Mouse (Mus musculus): Measurements from ENCODE around the gene Xrcc2. TPM values are rescaled to one million over a fixed set of nuclear protein-coding genes. Genes with fewer than 3 reads are reported as not detected.

The Xrcc2 gene
- polyA plus RNA-seq, 1 experiment from 2014 or later, result 10.4 TPM

- H3K4me1 ChIP-seq, result no peaks in the 10 kb centered on the region
- H3K36me3 ChIP-seq, result no peaks in the 10 kb centered on the region
- no peak overlapping the region for H3K27ac ChIP-seq
- H3K4me2 ChIP-seq, result no peak overlapping the region
- H3K4me3 ChIP-seq, result no peak overlapping the region
- no peaks in the 10 kb centered on the region for H3K27me3 ChIP-seq
- 75% methylated on average over 9 of the region's 9 CpGs for WGBS
- no peak for ATAC-seq (ENCODE audit: borderline replicate concordance, extremely low read depth, low FRiP score, low TSS enrichment)
- H3K9me3 ChIP-seq, result no peaks in the 10 kb centered on the region
- no peak overlapping the region for H3K9ac ChIP-seq
These were observed 38.9 kb downstream of the Xrcc2 start for GRCm38 (mm10) chr5:25666684-25667083.

DNA sequence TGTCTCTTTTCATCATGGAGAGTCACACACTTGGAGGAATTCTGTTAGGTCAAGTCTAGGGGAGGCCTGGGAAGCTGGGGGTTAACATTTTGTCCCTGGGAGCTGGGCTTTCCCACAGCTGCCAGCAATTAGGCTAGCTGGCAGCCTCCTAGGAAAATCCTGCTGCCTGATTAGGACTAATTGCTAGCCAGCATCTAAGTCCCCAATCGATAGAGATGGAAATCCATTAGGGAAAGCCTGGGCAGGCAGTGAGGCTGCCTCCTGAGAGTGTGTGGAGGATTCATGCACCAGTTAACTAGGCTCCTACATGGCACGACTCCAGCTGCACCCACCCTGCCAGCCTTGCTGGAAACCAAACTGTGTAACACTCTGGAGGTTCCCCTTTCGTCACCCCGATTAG is 39.5 kb downstream of the Xrcc2 start:
- no peak overlapping the region for H3K27ac ChIP-seq
- no peak overlapping the region for H3K4me3 ChIP-seq
- H3K4me1 ChIP-seq, result no peaks in the 10 kb centered on the region
- no peak for ATAC-seq (ENCODE audit: borderline replicate concordance, extremely low read depth, low FRiP score, low TSS enrichment)
- no peaks in the 10 kb centered on the region for H3K27me3 ChIP-seq
- H3K36me3 ChIP-seq, result no peaks in the 10 kb centered on the region
- H3K4me2 ChIP-seq, result no peak overlapping the region
- H3K9me3 ChIP-seq, result no peaks in the 10 kb centered on the region
- 42% methylated on average over 4 of the region's 4 CpGs for WGBS
- H3K9ac ChIP-seq, result no peak overlapping the region

- no peak overlapping the region for H3K4me3 ChIP-seq
- H3K4me2 ChIP-seq, result no peak overlapping the region
- no peak overlapping the region for H3K9ac ChIP-seq
- H3K27me3 ChIP-seq, result no peaks in the 10 kb centered on the region
- WGBS, result 79% methylated on average over 10 of the region's 10 CpGs
- ATAC-seq (ENCODE audit: borderline replicate concordance, extremely low read depth, low FRiP score, low TSS enrichment), result no peak
- no peaks in the 10 kb centered on the region for H3K9me3 ChIP-seq
- H3K4me1 ChIP-seq, result no peaks in the 10 kb centered on the region
- H3K27ac ChIP-seq, result no peak overlapping the region
- H3K36me3 ChIP-seq, result no peaks in the 10 kb centered on the region
These were observed 40.1 kb downstream of the Xrcc2 start for GRCm38 (mm10) chr5:25665516-25665915.

DNA sequence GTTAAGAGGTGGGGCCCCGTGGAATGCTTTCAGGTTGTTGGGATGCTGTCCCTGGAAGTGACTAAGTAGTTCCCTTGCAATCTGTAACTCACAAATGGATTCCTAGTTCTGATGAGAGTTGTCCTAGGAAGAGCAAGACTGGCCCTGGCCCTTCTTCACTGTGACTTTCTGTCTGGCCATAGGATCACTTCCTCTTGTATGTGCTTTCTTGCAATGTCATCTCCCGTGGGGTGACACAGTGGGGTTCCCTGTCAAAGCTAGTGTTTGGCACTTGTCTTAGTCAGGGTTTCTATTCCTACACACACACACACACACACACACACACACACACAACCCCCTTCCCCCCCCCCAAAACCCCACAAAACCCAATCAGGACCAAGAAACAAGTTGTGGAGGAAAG is 42.5 kb downstream of the Xrcc2 start:
- no peaks in the 10 kb centered on the region for H3K4me1 ChIP-seq
- no peak for ATAC-seq (ENCODE audit: borderline replicate concordance, extremely low read depth, low FRiP score, low TSS enrichment)
- H3K27me3 ChIP-seq, result no peaks in the 10 kb centered on the region
- no peak overlapping the region for H3K4me2 ChIP-seq
- H3K27ac ChIP-seq, result no peak overlapping the region
- no peaks in the 10 kb centered on the region for H3K9me3 ChIP-seq
- no peak overlapping the region for H3K4me3 ChIP-seq
- no peak overlapping the region for H3K9ac ChIP-seq
- H3K36me3 ChIP-seq, result no peaks in the 10 kb centered on the region
- WGBS, result 74% methylated on average over 2 of the region's 2 CpGs

- Histone ChIP-seq H3K4me1 (no peaks in the 10 kb centered on the region), H3K9me3 (no peaks in the 10 kb centered on the region), H3K27me3 (no peaks in the 10 kb centered on the region), H3K36me3 (no peaks in the 10 kb centered on the region), H3K4me2 (peak overlapping the region; percentile 42), H3K27ac (no peak overlapping the region), H3K4me3 (peak overlapping the region; percentile 13), H3K9ac (no peak overlapping the region; the same call in 1 of the 2 replicates)
- peak; percentile 52; the same call in 1 of the 2 replicates for ATAC-seq (ENCODE audit: borderline replicate concordance, extremely low read depth, low FRiP score, low TSS enrichment)
- 17% methylated on average over 14 of the region's 14 CpGs for WGBS
These were observed 51.0 kb downstream of the Xrcc2 start for GRCm38 (mm10) chr5:25654578-25654987.

GRCm38 (mm10) chr5:25653377-25653776 is 52.2 kb downstream of the Xrcc2 start:
- no peaks in the 10 kb centered on the region for H3K4me1 ChIP-seq
- no peak for ATAC-seq (ENCODE audit: borderline replicate concordance, extremely low read depth, low FRiP score, low TSS enrichment)
- no peaks in the 10 kb centered on the region for H3K27me3 ChIP-seq
- no peak overlapping the region for H3K27ac ChIP-seq
- no peak overlapping the region for H3K4me3 ChIP-seq
- no peak overlapping the region for H3K4me2 ChIP-seq
- H3K36me3 ChIP-seq, result no peaks in the 10 kb centered on the region
- H3K9ac ChIP-seq, result no peak overlapping the region
- 47% methylated on average over 3 of the region's 3 CpGs for WGBS
- H3K9me3 ChIP-seq, result no peaks in the 10 kb centered on the region

DNA sequence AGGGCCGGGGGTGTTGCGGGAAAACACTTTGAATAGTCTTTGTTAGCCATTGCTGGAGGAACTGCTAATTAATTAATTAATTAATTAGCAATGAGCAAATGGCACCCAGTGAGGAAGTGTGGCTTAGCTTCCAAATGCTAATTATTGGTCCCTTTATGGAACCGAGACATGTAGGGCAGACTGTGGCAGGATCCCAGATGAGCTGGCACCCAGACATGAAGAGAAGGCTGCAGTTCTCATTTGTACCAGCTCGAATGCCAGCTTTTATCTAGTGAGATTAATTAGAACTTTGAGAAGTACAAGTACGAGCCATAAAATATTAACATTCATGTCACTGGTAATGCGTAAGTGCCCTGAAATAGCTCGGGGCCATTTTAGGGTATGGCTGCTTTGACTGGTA is 53.2 kb downstream of the Xrcc2 start:
- Histone ChIP-seq H3K4me3 (no peak overlapping the region), H3K4me1 (no peaks in the 10 kb centered on the region), H3K27ac (no peak overlapping the region), H3K36me3 (no peaks in the 10 kb centered on the region), H3K9me3 (no peaks in the 10 kb centered on the region), H3K27me3 (no peaks in the 10 kb centered on the region), H3K4me2 (no peak overlapping the region), H3K9ac (no peak overlapping the region)
- 89% methylated on average over 7 of the region's 7 CpGs for WGBS
- no peak for ATAC-seq (ENCODE audit: borderline replicate concordance, extremely low read depth, low FRiP score, low TSS enrichment)

GRCm38 (mm10) chr5:25645661-25646364 is 59.8 kb downstream of the Xrcc2 start:
- Histone ChIP-seq H3K9me3 (no peaks in the 10 kb centered on the region), H3K9ac (no peak overlapping the region), H3K4me2 (no peak overlapping the region), H3K27me3 (no peaks in the 10 kb centered on the region), H3K4me1 (no peaks in the 10 kb centered on the region), H3K36me3 (no peaks in the 10 kb centered on the region), H3K4me3 (no peak overlapping the region), H3K27ac (no peak overlapping the region)
- ATAC-seq (ENCODE audit: borderline replicate concordance, extremely low read depth, low FRiP score, low TSS enrichment), result no peak
- 73% methylated on average over 8 of the region's 8 CpGs for WGBS

DNA sequence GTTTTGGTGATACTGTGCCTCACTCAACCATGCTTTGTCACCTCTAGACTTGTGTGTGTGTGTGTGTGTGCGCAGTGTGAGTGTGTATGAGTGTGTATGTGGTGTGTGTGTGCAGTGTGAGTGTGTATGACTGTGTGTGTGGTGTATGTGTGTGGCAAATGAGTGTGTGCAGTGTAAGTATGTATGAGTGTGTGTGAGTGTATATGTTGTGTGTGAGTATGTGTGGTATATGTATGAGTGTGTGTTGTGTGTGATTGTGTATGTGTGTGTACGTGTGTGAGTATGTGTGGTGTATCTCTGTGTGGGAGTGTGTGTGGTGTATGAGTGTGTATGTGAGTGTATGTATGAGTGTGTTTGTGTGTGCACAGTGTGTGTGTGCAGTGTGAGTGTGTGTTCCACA is 61.1 kb downstream of the Xrcc2 start:
- Histone ChIP-seq H3K4me1 (no peaks in the 10 kb centered on the region), H3K4me2 (no peak overlapping the region), H3K4me3 (no peak overlapping the region), H3K9me3 (no peaks in the 10 kb centered on the region), H3K36me3 (no peaks in the 10 kb centered on the region), H3K27me3 (no peaks in the 10 kb centered on the region), H3K27ac (no peak overlapping the region), H3K9ac (no peak overlapping the region)
- 85% methylated on average over 2 of the region's 2 CpGs for WGBS
- ATAC-seq (ENCODE audit: borderline replicate concordance, extremely low read depth, low FRiP score, low TSS enrichment), result no peak

- H3K27me3 ChIP-seq, result no peaks in the 10 kb centered on the region
- no peak for ATAC-seq (ENCODE audit: borderline replicate concordance, extremely low read depth, low FRiP score, low TSS enrichment)
- 89% methylated on average over 1 of the region's 1 CpGs for WGBS
- no peak overlapping the region for H3K4me2 ChIP-seq
- no peak overlapping the region for H3K27ac ChIP-seq
- H3K4me1 ChIP-seq, result no peaks in the 10 kb centered on the region
- H3K36me3 ChIP-seq, result no peaks in the 10 kb centered on the region
- no peak overlapping the region for H3K9ac ChIP-seq
- H3K4me3 ChIP-seq, result no peak overlapping the region
- H3K9me3 ChIP-seq, result no peaks in the 10 kb centered on the region
These were observed 62.9 kb downstream of the Xrcc2 start for GRCm38 (mm10) chr5:25642741-25643140.

Other genes with a start within 250 kb of the Xrcc2 start
- 10.0 and 11.3 TPM in 2 replicates for gene Kmt2c, start 207.0 kb downstream of the Xrcc2 start, polyA plus RNA-seq (2015; fragmentation: Nextera tagmentation; extraction: Ambion mirVana)
- gene Cct8l1, start 189.8 kb downstream of the Xrcc2 start, polyA plus RNA-seq (2015; fragmentation: Nextera tagmentation; extraction: Ambion mirVana), result not detected in 2 replicates
- 2.8 and 3.2 TPM in 2 replicates for gene Actr3b, start 54.2 kb upstream of the Xrcc2 start, polyA plus RNA-seq (2015; fragmentation: Nextera tagmentation; extraction: Ambion mirVana)
- not detected in 2 replicates for gene Gm21663, start 236.6 kb upstream of the Xrcc2 start, polyA plus RNA-seq (2015; fragmentation: Nextera tagmentation; extraction: Ambion mirVana)
- gene Gm21671, start 248.6 kb upstream of the Xrcc2 start, polyA plus RNA-seq (2015; fragmentation: Nextera tagmentation; extraction: Ambion mirVana), result not detected in 2 replicates